Mouse (Mus musculus) liver, postnatal 0 days (tissue): Measurements from ENCODE around the gene Ttc13. TPM values are rescaled to one million over a fixed set of nuclear protein-coding genes. Genes with fewer than 3 reads are reported as not detected.

Experiments used
- ATAC-seq: fragments of 200-750 bp; cut with Nextera tagmentation; 2 replicates; pipeline ENCODE4 v1.8.0; 2017; ENCODE audit warnings: mild to moderate bottlenecking, moderate library complexity
- DNase-seq: peaks from one replicate; pipeline ENCODE4 v3.0.0-alpha.2; 2016
- H3K27ac ChIP-seq: fragments of 300-500 bp; sonication (generic); 2 replicates; pipeline ENCODE4 v1.5.1; 2014; ENCODE audit warnings: antibody characterized with exemption, moderate library complexity, mild to moderate bottlenecking, low read depth
- H3K27me3 ChIP-seq: fragments of 300-500 bp; sonication (generic); 2 replicates; pipeline ENCODE4 v1.6.1; 2014; ENCODE audit warnings: low read length, control low read depth, mixed read lengths; ENCODE audit not compliant: insufficient read depth
- H3K36me3 ChIP-seq: fragments of 300-500 bp; sonication (generic); replicated peaks from 2 replicates; pipeline ENCODE4 v1.6.1; 2014; ENCODE audit warnings: mild to moderate bottlenecking, control low read depth, low read length, moderate library complexity, mixed read lengths; ENCODE audit not compliant: insufficient read depth
- H3K4me1 ChIP-seq: fragments of 300-500 bp; sonication (generic); 2 replicates; pipeline ENCODE4 v1.6.1; 2014; ENCODE audit warnings: antibody characterized with exemption, mild to moderate bottlenecking, control low read depth; ENCODE audit not compliant: insufficient read depth
- H3K4me2 ChIP-seq: fragments of 300-500 bp; sonication (generic); 2 replicates; pipeline ENCODE4 v1.6.1; 2014; ENCODE audit warnings: low read depth, mild to moderate bottlenecking, low read length, moderate library complexity, mixed read lengths
- H3K4me3 ChIP-seq: fragments of 300-500 bp; sonication (generic); 2 replicates; pipeline ENCODE4 v1.5.1; 2014; ENCODE audit warnings: low read depth, low read length
- H3K9ac ChIP-seq: fragments of 300-500 bp; sonication (generic); replicated peaks from 2 replicates; pipeline ENCODE4 v1.6.1; 2014; ENCODE audit warnings: mild to moderate bottlenecking, moderate library complexity
- H3K9me3 ChIP-seq: fragments of 300-500 bp; sonication (generic); 2 replicates; pipeline ENCODE4 v1.6.1; 2016; ENCODE audit warnings: mild to moderate bottlenecking, control low read depth, low read length, mixed read lengths
- CTCF ChIP-seq: sonication (generic); IDR thresholded peaks from 2 replicates; pipeline ENCODE4 v1.5.1; 2016; ENCODE audit warnings: antibody characterized with exemption, low read depth
- EP300 ChIP-seq: IDR thresholded peaks from 2 replicates; pipeline ENCODE4 v1.6.1; 2016; ENCODE audit warnings: antibody characterized with exemption, low read depth, mild to moderate bottlenecking
- WGBS: fragments of 180-500 bp; shearing (Covaris S2); extraction: QIAGEN DNeasy Blood & Tissue Kit; methylation state at CpG from one replicate; pipeline ENCODE4 v1.1.7; 2014; ENCODE audit not compliant: insufficient replicate concordance; 5-methylcytosine and 5-hydroxymethylcytosine counted together
- polyA plus RNA-seq: library from polyadenylated mRNA; unstranded; fragments of >200 nt; fragmentation: Nextera tagmentation; extraction: Ambion mirVana; gene quantifications from 2 replicates; pipeline ENCODE4 v1.2.1, GENCODE M21; 2015

The Ttc13 gene
- polyA plus RNA-seq, 1 experiment from 2014 or later = 14.0 TPM

- TF ChIP-seq CTCF = no peak
- no peak for TF ChIP-seq EP300
- 63% methylated on average over 4 of the region's 4 CpGs for WGBS
Measured at GRCm38 (mm10) chr8:124630891-124631290, 90.9 kb downstream of the Ttc13 start.

GRCm38 (mm10) chr8:124630489-124630888 lies 91.3 kb downstream of the Ttc13 start:
- H3K36me3 ChIP-seq = no peaks in the 10 kb centered on the region
- no peaks in the 10 kb centered on the region for H3K27me3 ChIP-seq
- H3K4me2 ChIP-seq = no peak overlapping the region
- ATAC-seq (no peak), DNase-seq (no peak)
- peaks cover 2% of the 10 kb centered on the region; the same call in 1 of the 2 replicates for H3K4me1 ChIP-seq
- H3K9me3 ChIP-seq = no peaks in the 10 kb centered on the region
- no peak overlapping the region for H3K9ac ChIP-seq
- TF ChIP-seq EP300 (no peak), CTCF (no peak)
- H3K27ac ChIP-seq = no peak overlapping the region
- WGBS = 67% methylated on average over 6 of the region's 6 CpGs
- H3K4me3 ChIP-seq = no peak overlapping the region

More at GRCm38 (mm10) chr8:124630891-124631290, 90.9 kb downstream of the Ttc13 start:
- DNase-seq = no peak
- H3K4me3 ChIP-seq = no peak overlapping the region
- H3K4me1 ChIP-seq = peaks cover 2% of the 10 kb centered on the region; the same call in 1 of the 2 replicates
- H3K9me3 ChIP-seq = no peaks in the 10 kb centered on the region
- H3K4me2 ChIP-seq = no peak overlapping the region
- H3K9ac ChIP-seq = no peak overlapping the region
- no peaks in the 10 kb centered on the region for H3K27me3 ChIP-seq
- no peak for ATAC-seq
- H3K36me3 ChIP-seq = no peaks in the 10 kb centered on the region
- no peak overlapping the region for H3K27ac ChIP-seq

DNA sequence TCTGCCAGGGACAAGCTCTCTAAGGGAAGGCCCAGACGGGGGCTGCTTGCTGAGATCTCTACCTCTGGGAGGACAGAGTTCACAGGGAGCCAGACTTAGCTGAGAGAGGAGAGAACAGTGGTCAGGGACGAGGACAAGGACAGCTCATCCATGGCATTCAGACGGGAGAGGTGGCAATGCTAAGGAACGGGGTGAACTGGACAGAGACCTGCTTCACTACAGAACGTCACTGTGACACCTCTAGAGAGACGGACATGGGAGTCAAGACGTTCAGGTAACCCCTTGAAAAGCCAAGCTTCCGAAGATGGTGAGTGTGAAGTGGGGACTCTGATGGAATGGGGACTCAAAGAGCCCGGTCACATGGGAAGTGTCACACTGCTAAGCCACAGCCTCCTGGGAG lies 95.5 kb downstream of the Ttc13 start:
- 80% methylated on average over 9 of the region's 9 CpGs for WGBS
- ATAC-seq = no peak
- H3K4me1 ChIP-seq = no peaks in the 10 kb centered on the region
- DNase-seq = no peak
- H3K4me2 ChIP-seq = no peak overlapping the region
- H3K4me3 ChIP-seq = no peak overlapping the region
- H3K27me3 ChIP-seq = no peaks in the 10 kb centered on the region
- H3K36me3 ChIP-seq = no peaks in the 10 kb centered on the region
- no peaks in the 10 kb centered on the region for H3K9me3 ChIP-seq
- H3K9ac ChIP-seq = no peak overlapping the region
- no peak overlapping the region for H3K27ac ChIP-seq
- TF ChIP-seq EP300 (no peak), CTCF (no peak)

Other genes with a start within 250 kb of the Ttc13 start
- 9.7 and 12.1 TPM in 2 replicates for gene Cog2, start 201.2 kb downstream of the Ttc13 start, polyA plus RNA-seq
- gene Agt, start 152.3 kb downstream of the Ttc13 start, polyA plus RNA-seq = 782 and 883 TPM in 2 replicates
- gene Capn9, start 145.9 kb downstream of the Ttc13 start, polyA plus RNA-seq = 0.26 TPM in 1 of 2 replicates, not detected in the other
- gene 2310022B05Rik, start 58.6 kb downstream of the Ttc13 start, polyA plus RNA-seq = 4.1 and 4.2 TPM in 2 replicates
- 4.5 and 5.2 TPM in 2 replicates for gene Arv1, start 156 bp upstream of the Ttc13 start, polyA plus RNA-seq
- gene Fam89a, start 29.8 kb upstream of the Ttc13 start, polyA plus RNA-seq = 3.7 and 5.6 TPM in 2 replicates
- gene Trim67, start 71.1 kb upstream of the Ttc13 start, polyA plus RNA-seq = 0.05 and 0.06 TPM in 2 replicates
- gene Gnpat, start 141.1 kb upstream of the Ttc13 start, polyA plus RNA-seq = 20.9 and 24.2 TPM in 2 replicates
- gene 2810004N23Rik, start 141.1 kb upstream of the Ttc13 start, polyA plus RNA-seq = 16.8 and 17.6 TPM in 2 replicates
- 2.7 and 2.8 TPM in 2 replicates for gene Exoc8, start 175.7 kb upstream of the Ttc13 start, polyA plus RNA-seq
- gene Sprtn, start 175.9 kb upstream of the Ttc13 start, polyA plus RNA-seq = 3.7 and 4.0 TPM in 2 replicates
- gene Egln1, start 227.3 kb upstream of the Ttc13 start, polyA plus RNA-seq = 3.2 and 3.3 TPM in 2 replicates